Mouse (Mus musculus): ENCODE measurements around the gene Med25.

GRCm38 (mm10) chr7:44867010-44867702 is 25.4 kb downstream of the Med25 start:
- TF ChIP-seq CTCF (IDR thresholded peaks at IDR 0.05; ENCODE audit: control insufficient read depth, insufficient read depth, insufficient replicate concordance, low read depth, low read length) (no peak), POLR2A (IDR thresholded peaks at IDR 0.05; ENCODE audit: control insufficient read depth, low read depth, low read length) (no peak)
